ENCODE assay signal across 12 mouse cellular contexts in genomic region chr1:75706126-75706525, GRCm38 (mm10).
"Had no signal": no experiment of that assay in that cellular context is flagged by ENCODE, and none has a peak within 500 bp of the region (broad histone marks: within the 10 kb centered on the region; RNA-seq: fewer than 3 reads in every experiment).

No protein-coding gene starts in this region.

- H3K9ac ChIP-seq: limb, embryonic 15.5 days; liver, embryonic 12.5 days; lung, embryonic 14.5 days; midbrain, embryonic 15.5 days had no signal

- H3K4me1 ChIP-seq: liver, embryonic 12.5 days had no signal

- H3K27me3 ChIP-seq: limb, embryonic 15.5 days; liver, embryonic 12.5 days had no signal

- DNase-seq: kidney, adult 8-10 months; kidney, postnatal 14 days; layer of hippocampus, adult 9-11 months; lung, embryonic 14.5 days; lung, postnatal 10 days; lung, postnatal 4 days; right cerebral cortex, postnatal 14 days; thymus, postnatal 36 days had no signal

- H3K27ac ChIP-seq: limb, embryonic 15.5 days; liver, embryonic 12.5 days; midbrain, embryonic 15.5 days had no signal

- H3K4me2 ChIP-seq: limb, embryonic 15.5 days; liver, embryonic 12.5 days; lung, embryonic 14.5 days; midbrain, embryonic 15.5 days had no signal

- ATAC-seq: liver, embryonic 12.5 days; midbrain, embryonic 15.5 days had no signal

- H3K36me3 ChIP-seq: limb, embryonic 15.5 days; liver, embryonic 12.5 days; midbrain, embryonic 10.5 days; midbrain, embryonic 15.5 days had no signal

- H3K9me3 ChIP-seq: limb, embryonic 15.5 days; liver, embryonic 12.5 days; midbrain, embryonic 10.5 days; midbrain, embryonic 15.5 days had no signal

- H3K4me3 ChIP-seq: limb, embryonic 15.5 days; liver, embryonic 12.5 days; midbrain, embryonic 10.5 days; midbrain, embryonic 15.5 days had no signal
